Mouse (Mus musculus) spleen, adult 12 weeks (tissue): Measurements from ENCODE around the gene Gm2888.
"Not testable (repeated sequence)": the region's sequence is repeated elsewhere in the genome, so short reads cannot be mapped to it uniquely, and the experiment has no call there.

Experiments used
- DNase-seq: peaks from one replicate; pipeline ENCODE4 v3.0.0; 2022; ENCODE audit warnings: low spot score

Gene Gm2888

GRCm38 (mm10) chr14:3029702-3030101 is at the start of gene Gm2888:
Gm2888 (plus strand) TSS chr14:3030002.
- DNase-seq, result not testable (repeated sequence)

GRCm38 (mm10) chr14:3048727-3049512 is 19.1 kb downstream of the Gm2888 start, which contains the start of gene Gm2897:
Gm2897 (plus strand) TSS chr14:3049285.
- not testable (repeated sequence) for DNase-seq

- DNase-seq, result not testable (repeated sequence)
Measured at GRCm38 (mm10) chr14:3049513-3049800, 19.7 kb downstream of the Gm2888 start.

GRCm38 (mm10) chr14:3050087-3050486 is 20.3 kb downstream of the Gm2888 start:
- not testable (repeated sequence) for DNase-seq
